Mouse (Mus musculus) small intestine, adult 2 months (tissue): Measurements from ENCODE around the gene Myo9b.

Experiments
- CTCF ChIP-seq: fragments of 200-500 bp; IDR thresholded peaks from 2 replicates; pipeline ENCODE4 v1.5.1; 2012; ENCODE audit warnings: low read depth, mild to moderate bottlenecking, control low read depth, inconsistent platforms, low read length, moderate library complexity, mixed read lengths; ENCODE audit not compliant: insufficient replicate concordance, insufficient read length; ENCODE audit errors: extremely low read depth
- POLR2A ChIP-seq: fragments of 200-500 bp; IDR thresholded peaks from 2 replicates; pipeline ENCODE4 v1.6.1; 2012; ENCODE audit warnings: low read depth, mild to moderate bottlenecking, control low read depth, inconsistent platforms, low read length, moderate library complexity

DNA sequence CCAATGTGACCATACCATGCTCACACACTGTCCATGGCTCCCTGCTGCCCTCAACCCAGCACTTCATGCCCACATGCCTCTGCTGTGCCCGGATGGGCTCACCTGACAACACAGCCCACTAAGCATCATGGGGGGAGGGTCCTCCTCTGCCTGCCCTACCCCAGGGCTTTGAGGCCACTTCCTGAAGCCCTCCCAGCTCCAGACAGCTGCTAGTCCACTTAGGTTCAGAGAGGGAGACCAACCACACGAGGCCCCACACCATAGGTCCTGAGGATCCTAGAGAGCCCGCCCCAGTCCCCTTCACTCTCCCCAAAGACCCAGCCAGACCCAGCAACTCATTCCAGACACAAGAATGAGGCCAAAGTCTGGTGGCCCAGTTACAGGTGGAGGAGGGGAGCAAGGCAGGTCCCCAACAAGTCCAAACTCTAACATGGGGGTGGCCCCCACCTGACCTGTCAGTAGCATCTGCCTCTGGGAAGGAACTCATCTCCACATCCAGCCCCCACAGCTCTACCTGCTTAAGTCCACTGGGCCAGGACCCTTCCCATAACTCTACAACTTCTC lies 107.1 kb downstream of the Myo9b start:
- TF ChIP-seq POLR2A (no peak), CTCF (no peak)
